29 mouse cellular contexts compared by ENCODE assay signal in the genomic region with DNA sequence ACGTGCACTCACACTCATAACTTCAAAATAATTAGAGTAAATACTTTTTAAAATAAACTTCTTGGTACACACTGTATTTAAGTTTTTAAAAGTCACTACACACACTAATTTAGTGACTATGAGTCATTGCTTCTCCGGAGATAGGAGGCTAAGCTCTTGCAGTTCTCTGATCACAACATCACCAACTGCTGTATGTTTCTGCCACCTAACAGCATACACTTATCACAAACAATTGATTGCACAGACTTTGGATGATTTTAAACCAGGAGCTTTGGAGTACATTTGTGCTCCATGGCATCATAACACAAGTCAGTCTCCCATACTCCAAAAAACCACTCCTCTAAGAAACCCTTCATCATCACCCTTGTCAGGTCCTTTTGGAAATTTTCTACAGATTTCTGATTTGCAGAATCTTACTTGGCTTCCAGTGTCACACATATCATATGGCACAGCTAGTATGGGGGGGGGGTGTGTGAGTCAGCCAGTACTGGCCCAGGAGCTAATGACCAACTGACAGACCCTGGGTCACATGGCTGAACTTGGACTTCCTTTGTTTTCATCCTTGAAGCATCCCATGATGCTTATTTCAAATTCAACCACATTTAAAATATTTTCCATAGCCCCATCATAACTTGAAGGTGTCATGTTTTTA.
DNase-seq lines count a peak whose midpoint lies in the region; ATAC-seq and TF ChIP-seq lines count a peak whose summit lies in the region.
"Had no signal": no experiment of that assay in that cellular context is flagged by ENCODE, and none has a peak within 500 bp of the region (broad histone marks: within the 10 kb centered on the region; RNA-seq: fewer than 3 reads in every experiment).

No protein-coding gene starts in this region.

- intact Hi-C loops in heart, postnatal 25 days (cut with DNase I): no loop called here

- H3K9ac ChIP-seq in lung, embryonic 15.5 days: no peak overlapping the region
- no peak overlapping the region for H3K9ac ChIP-seq in lung, postnatal 0 days (replicated peaks; ENCODE audit: low read depth)
- H3K9ac ChIP-seq: embryonic facial prominence, embryonic 13.5 days; embryonic facial prominence, embryonic 15.5 days; forebrain, embryonic 12.5 days had no signal

- H3K27ac ChIP-seq in lung, embryonic 15.5 days: no peak overlapping the region
- no peak overlapping the region for H3K27ac ChIP-seq in lung, postnatal 0 days (ENCODE audit: low read length)
- H3K27ac ChIP-seq: embryonic facial prominence, embryonic 13.5 days; embryonic facial prominence, embryonic 15.5 days; forebrain, embryonic 10.5 days; forebrain, embryonic 12.5 days had no signal

- 53% methylated on average over 2 of the region's 2 CpGs for WGBS in lung, embryonic 15.5 days
- WGBS in lung, postnatal 0 days: 69% methylated on average over 2 of the region's 2 CpGs

- H3K9me3 ChIP-seq in lung, embryonic 15.5 days: no peaks in the 10 kb centered on the region
- no peaks in the 10 kb centered on the region for H3K9me3 ChIP-seq in lung, postnatal 0 days (ENCODE audit: low read length)
- H3K9me3 ChIP-seq: embryonic facial prominence, embryonic 13.5 days; embryonic facial prominence, embryonic 15.5 days; forebrain, embryonic 10.5 days; forebrain, embryonic 12.5 days; G1E had no signal

- H3K27me3 ChIP-seq in lung, embryonic 15.5 days: no peaks in the 10 kb centered on the region
- H3K27me3 ChIP-seq in lung, postnatal 0 days (replicated peaks; ENCODE audit: insufficient read depth, low read length): no peaks in the 10 kb centered on the region
- H3K27me3 ChIP-seq: CH12.LX; embryonic facial prominence, embryonic 13.5 days; embryonic facial prominence, embryonic 15.5 days; forebrain, embryonic 12.5 days had no signal

- H3K4me1 ChIP-seq in lung, embryonic 15.5 days: no peaks in the 10 kb centered on the region
- no peaks in the 10 kb centered on the region for H3K4me1 ChIP-seq in lung, postnatal 0 days (ENCODE audit: insufficient read depth, low read depth, low read length)
- H3K4me1 ChIP-seq: embryonic facial prominence, embryonic 13.5 days; embryonic facial prominence, embryonic 15.5 days; forebrain, embryonic 12.5 days had no signal

- peak; percentile 69; the same call in 1 of the 2 replicates for ATAC-seq in lung, embryonic 15.5 days (ENCODE audit: borderline replicate concordance, extremely low read depth, low FRiP score, low TSS enrichment)
- peak; percentile 32 for ATAC-seq in lung, postnatal 0 days
- ATAC-seq: activated CD4-positive, CD25-positive, alpha-beta regulatory T cell, adult 4 months; CD4-positive, CD25-positive, alpha-beta regulatory T cell, adult 4 months; forebrain, embryonic 14.5 days; Patski had no signal

- H3K4me2 ChIP-seq in lung, embryonic 15.5 days: no peak overlapping the region
- no peak overlapping the region for H3K4me2 ChIP-seq in lung, postnatal 0 days (replicated peaks; ENCODE audit: low read depth, low read length)
- H3K4me2 ChIP-seq: embryonic facial prominence, embryonic 13.5 days; embryonic facial prominence, embryonic 15.5 days; forebrain, embryonic 12.5 days had no signal

- no peaks in the 10 kb centered on the region for H3K36me3 ChIP-seq in lung, embryonic 15.5 days
- H3K36me3 ChIP-seq in lung, postnatal 0 days (ENCODE audit: insufficient read depth, low read length): no peaks in the 10 kb centered on the region
- H3K36me3 ChIP-seq: embryonic facial prominence, embryonic 13.5 days; embryonic facial prominence, embryonic 15.5 days; forebrain, embryonic 10.5 days; forebrain, embryonic 12.5 days; G1E had no signal

- peak; percentile 7 for DNase-seq in heart, adult 11 months
- no peak for DNase-seq in heart, postnatal 25 days (ENCODE audit: low spot score)
- DNase-seq in lung, postnatal 36 days: no peak
- DNase-seq in lung, postnatal 0 days (ENCODE audit: low spot score): peak; percentile 8
- DNase-seq in lung, adult 18-20 months: no peak
- no peak for DNase-seq in retina, embryonic 14.5 days (ENCODE audit: low spot score)
- DNase-seq: adrenal gland, adult 8-10 months; adrenal gland, postnatal 14 days; adrenal gland, postnatal 36 days; B cell, adult 2 months; cerebellum, adult 11 months; cerebellum, adult 18-20 months; cerebellum, adult 8-10 months; cerebellum, adult 9-11 months; cerebellum, postnatal 14 days; cerebellum, postnatal 36 days; embryo, embryonic 11 days had no signal

- TF ChIP-seq CTCF in lung, postnatal 0 days (IDR thresholded peaks at IDR 0.05): no peak

- no peak overlapping the region for H3K4me3 ChIP-seq in lung, embryonic 15.5 days
- H3K4me3 ChIP-seq in lung, postnatal 0 days (ENCODE audit: low read depth, low read length): no peak overlapping the region
- H3K4me3 ChIP-seq: embryonic facial prominence, embryonic 13.5 days; embryonic facial prominence, embryonic 15.5 days; erythroblast, embryonic 14.5 days; forebrain, embryonic 10.5 days; forebrain, embryonic 12.5 days had no signal

- TF ChIP-seq EP300 in lung, postnatal 0 days (IDR thresholded peaks at IDR 0.05): no peak

Comparison
In these comparisons a context has a peak if more than half of its experiments do, and no peak if none do; other contexts are left out.
1. DNase-seq: peak in heart, adult 11 months (single experiment) and lung, postnatal 0 days (single experiment); none in heart, postnatal 25 days (single experiment), lung, postnatal 36 days (single experiment), lung, adult 18-20 months (0 of 2) and retina, embryonic 14.5 days (single experiment).